Mouse (Mus musculus): Measurements from ENCODE around the gene Myo1h. TPM values are rescaled to one million over a fixed set of nuclear protein-coding genes. Genes with fewer than 3 reads are reported as not detected.

Myo1h gene
- polyA plus RNA-seq, 1 experiment from 2014 or later: 0.28 TPM

DNA sequence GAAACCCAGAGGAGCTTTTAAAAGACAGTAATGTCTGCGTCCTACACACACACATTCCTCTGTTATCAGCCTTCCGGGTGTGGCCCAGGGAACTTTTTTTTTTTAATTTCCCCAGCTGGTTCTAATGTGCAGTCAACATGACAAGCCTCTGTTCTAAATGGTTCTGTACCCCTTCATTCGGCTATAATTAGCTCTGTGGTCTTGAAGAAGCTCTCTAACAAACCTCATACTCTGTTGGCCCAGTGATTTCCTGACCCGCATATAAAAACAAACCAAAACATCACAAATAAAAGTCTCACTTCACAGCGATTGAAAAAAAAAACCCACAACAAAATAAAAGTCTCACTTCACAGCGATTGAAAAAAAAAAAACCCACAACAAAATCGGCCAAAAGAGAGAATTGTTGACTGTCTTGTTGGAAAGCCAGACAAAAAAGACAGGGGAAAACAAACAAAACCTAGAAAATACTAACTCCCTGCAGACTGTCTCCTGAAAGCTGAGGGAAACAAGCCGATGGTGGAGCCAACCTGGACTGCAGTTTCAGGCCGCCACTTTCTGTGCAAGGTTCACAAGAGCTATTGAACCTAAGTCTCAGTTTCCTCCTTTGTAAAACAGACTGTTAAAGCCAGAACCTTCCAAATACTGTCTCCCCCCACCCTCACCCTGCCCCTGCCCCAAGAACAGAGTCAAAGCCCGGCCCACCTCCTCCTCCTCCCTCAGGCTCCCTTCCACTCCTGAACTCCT is 89.4 kb downstream of the Myo1h start:
- H3K27ac ChIP-seq (ENCODE audit: low read depth): peak overlapping the region; percentile 96
- ATAC-seq (no peak), DNase-seq (no peak)
- H3K9ac ChIP-seq (replicated peaks): peak overlapping the region; percentile 92
- WGBS (ENCODE audit: insufficient replicate concordance): 29% methylated on average over 10 of the region's 10 CpGs
- peak overlapping the region; percentile 81 for H3K4me3 ChIP-seq (ENCODE audit: low read depth, low read length)
- peak overlapping the region; percentile 98 for H3K4me2 ChIP-seq (ENCODE audit: low read depth, low read length)
- H3K9me3 ChIP-seq (ENCODE audit: low read length): no peaks in the 10 kb centered on the region
- TF ChIP-seq EP300 (IDR thresholded peaks at IDR 0.05; ENCODE audit: low read depth) (peak; percentile 31; the same call in 1 of the 2 replicates), CTCF (IDR thresholded peaks at IDR 0.05; ENCODE audit: low read depth) (no peak)
- H3K36me3 ChIP-seq (replicated peaks; ENCODE audit: insufficient read depth, low read length): peaks cover 11% of the 10 kb centered on the region
- H3K4me1 ChIP-seq (ENCODE audit: insufficient read depth): peaks cover 59% of the 10 kb centered on the region
- no peaks in the 10 kb centered on the region for H3K27me3 ChIP-seq (ENCODE audit: insufficient read depth, low read length)

DNA sequence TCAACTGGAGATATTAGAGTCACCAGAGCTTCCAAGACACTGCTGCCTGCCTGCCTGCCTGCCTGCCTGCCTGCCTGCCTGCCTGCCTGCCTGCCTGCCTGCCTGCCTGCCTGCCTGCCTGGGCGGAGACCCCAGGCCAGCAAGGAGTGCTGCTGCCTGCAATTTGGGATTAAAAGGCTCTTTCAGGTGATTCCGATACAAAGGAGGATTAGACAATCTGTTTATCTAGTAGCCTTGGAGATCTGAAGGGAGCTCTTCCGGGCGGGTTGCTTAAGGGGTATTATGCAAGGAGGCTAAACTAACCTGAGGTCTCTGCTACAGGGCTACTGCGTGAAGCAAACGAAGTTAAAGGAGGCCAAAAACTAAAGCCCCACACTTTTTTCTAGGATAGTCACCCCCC is 90.0 kb downstream of the Myo1h start:
- peak overlapping the region; percentile 92 for H3K9ac ChIP-seq (replicated peaks)
- no peaks in the 10 kb centered on the region for H3K27me3 ChIP-seq (ENCODE audit: insufficient read depth, low read length)
- peaks cover 9% of the 10 kb centered on the region; the same call in 1 of the 2 replicates for H3K36me3 ChIP-seq (replicated peaks; ENCODE audit: insufficient read depth, low read length)
- peaks cover 53% of the 10 kb centered on the region for H3K4me1 ChIP-seq (ENCODE audit: insufficient read depth)
- TF ChIP-seq EP300 (IDR thresholded peaks at IDR 0.05; ENCODE audit: low read depth) (no peak), CTCF (IDR thresholded peaks at IDR 0.05; ENCODE audit: low read depth) (no peak)
- DNase-seq (no peak), ATAC-seq (no peak)
- H3K9me3 ChIP-seq (ENCODE audit: low read length): no peaks in the 10 kb centered on the region
- H3K4me2 ChIP-seq (ENCODE audit: low read depth, low read length): peak overlapping the region; percentile 98
- peak overlapping the region; percentile 96 for H3K27ac ChIP-seq (ENCODE audit: low read depth)
- peak overlapping the region; percentile 81 for H3K4me3 ChIP-seq (ENCODE audit: low read depth, low read length)
- WGBS (ENCODE audit: insufficient replicate concordance): 21% methylated on average over 6 of the region's 6 CpGs

DNA sequence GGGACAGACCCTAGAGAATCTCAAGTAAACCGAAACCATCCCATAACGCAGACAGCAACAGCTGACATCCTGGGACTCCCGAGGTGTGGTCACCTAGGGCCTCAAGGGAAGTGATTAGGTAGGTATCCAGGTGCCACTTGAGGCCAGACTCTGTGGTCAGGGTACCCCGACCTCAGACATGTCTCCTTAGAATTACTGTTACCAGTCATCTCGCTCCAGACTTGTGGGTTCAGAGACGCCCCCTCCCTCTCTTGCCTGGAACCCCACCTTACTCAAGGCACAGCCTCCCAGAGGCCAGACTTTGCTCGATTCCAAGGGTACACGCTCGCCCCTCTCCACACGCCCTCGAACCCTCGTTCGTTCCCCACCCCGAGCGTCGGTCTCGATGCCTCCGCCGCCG is 90.8 kb downstream of the Myo1h start:
- no peak for ATAC-seq
- 2% methylated on average over 20 of the region's 20 CpGs for WGBS (ENCODE audit: insufficient replicate concordance)

DNA sequence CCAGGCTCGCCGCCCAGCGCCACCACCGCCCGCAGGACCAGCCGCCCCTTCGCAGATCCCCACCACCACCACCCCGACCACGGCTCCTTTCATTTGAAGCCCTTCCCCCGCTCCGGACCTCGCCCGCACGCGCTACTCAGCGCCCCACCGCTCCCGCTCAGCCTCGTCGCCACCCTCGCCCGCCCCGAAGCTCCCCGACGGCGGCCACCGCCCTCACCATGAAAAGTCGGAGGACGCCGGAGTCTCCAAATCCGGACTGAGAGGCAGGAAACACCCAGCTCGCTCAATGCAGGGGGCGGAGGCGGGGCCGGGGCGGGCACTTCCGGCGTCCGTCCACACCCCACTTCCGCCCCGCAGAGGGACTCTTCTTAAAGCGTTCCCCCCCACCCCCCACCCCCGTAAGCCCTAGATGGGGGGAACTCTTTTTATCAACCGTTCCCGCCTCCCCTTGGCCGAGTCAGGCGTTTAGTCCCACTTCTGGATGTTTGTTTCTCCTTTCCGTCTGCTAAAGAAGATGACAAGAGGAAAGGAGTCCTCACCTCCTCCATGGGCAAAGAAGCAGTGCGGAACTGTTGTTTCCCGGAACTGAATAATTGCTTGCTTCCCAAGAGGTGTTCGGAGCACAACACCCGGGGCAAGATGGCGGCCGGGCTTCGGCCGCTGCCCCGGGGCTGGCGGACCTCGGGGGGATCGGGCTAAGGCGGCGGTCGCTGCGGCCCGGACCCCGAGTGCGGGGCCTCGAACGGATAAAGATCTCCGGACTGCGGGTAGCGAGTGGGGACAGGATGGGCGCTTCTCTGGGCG is 91.4 kb downstream of the Myo1h start, which contains the start of the genes Kctd10 and Ube3b:
Gene Kctd10 (minus strand): TSS at position 300 of the 804 bp plus-strand sequence.
Gene Ube3b (plus strand): TSS at position 399 of the 804 bp plus-strand sequence.
- H3K9me3 ChIP-seq (ENCODE audit: low read length): no peaks in the 10 kb centered on the region
- DNase-seq (peak; percentile 94), ATAC-seq (peak; percentile 97)
- peaks cover 38% of the 10 kb centered on the region for H3K4me1 ChIP-seq (ENCODE audit: insufficient read depth)
- peak within 1 kb of the TSS; percentile 92 for H3K9ac ChIP-seq (replicated peaks)
- peak within 1 kb of the TSS; percentile 98 for H3K4me2 ChIP-seq (ENCODE audit: low read depth, low read length)
- H3K36me3 ChIP-seq (replicated peaks; ENCODE audit: insufficient read depth, low read length): peaks cover 19% of the 10 kb centered on the region
- H3K27me3 ChIP-seq (ENCODE audit: insufficient read depth, low read length): no peaks in the 10 kb centered on the region
- H3K4me3 ChIP-seq (ENCODE audit: low read depth, low read length): peak within 1 kb of the TSS; percentile 81
- TF ChIP-seq CTCF (IDR thresholded peaks at IDR 0.05; ENCODE audit: low read depth) (no peak), EP300 (IDR thresholded peaks at IDR 0.05; ENCODE audit: low read depth) (peak; percentile 67)
- under 1% methylated on average over 71 of the region's 74 CpGs for WGBS (ENCODE audit: insufficient replicate concordance)
- H3K27ac ChIP-seq (ENCODE audit: low read depth): peak within 1 kb of the TSS; percentile 96

More for the DNA sequence above, 90.8 kb downstream of the Myo1h start:
- no peak for TF ChIP-seq CTCF (IDR thresholded peaks at IDR 0.05; ENCODE audit: low read depth)
- no peak for TF ChIP-seq EP300 (IDR thresholded peaks at IDR 0.05; ENCODE audit: low read depth)
- H3K9me3 ChIP-seq (ENCODE audit: low read length): no peaks in the 10 kb centered on the region
- H3K27me3 ChIP-seq (ENCODE audit: insufficient read depth, low read length): no peaks in the 10 kb centered on the region
- H3K4me3 ChIP-seq (ENCODE audit: low read depth, low read length): peak overlapping the region; percentile 81
- peak overlapping the region; percentile 92 for H3K9ac ChIP-seq (replicated peaks)
- peak overlapping the region; percentile 98 for H3K4me2 ChIP-seq (ENCODE audit: low read depth, low read length)
- H3K36me3 ChIP-seq (replicated peaks; ENCODE audit: insufficient read depth, low read length): peaks cover 12% of the 10 kb centered on the region; the same call in 1 of the 2 replicates
- H3K27ac ChIP-seq (ENCODE audit: low read depth): peak overlapping the region; percentile 96
- peaks cover 45% of the 10 kb centered on the region for H3K4me1 ChIP-seq (ENCODE audit: insufficient read depth)
- DNase-seq: no peak

DNA sequence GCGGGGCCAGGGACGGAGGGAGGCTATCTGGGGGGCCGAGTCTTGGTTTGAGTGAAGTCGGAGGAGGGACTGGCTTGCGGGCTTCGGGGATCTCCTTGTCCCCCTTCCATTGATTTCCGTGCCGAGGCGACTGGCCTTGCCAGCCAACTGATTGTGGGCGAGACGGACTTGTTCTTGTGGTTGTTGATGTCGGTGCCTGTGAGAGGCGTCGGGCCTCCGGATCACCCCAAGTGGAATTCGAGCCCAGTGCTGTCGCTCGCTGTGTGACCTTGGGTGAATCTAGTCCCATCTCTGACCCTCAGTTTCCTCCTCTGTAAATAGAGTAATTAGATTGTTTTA is 92.0 kb downstream of the Myo1h start:
- Histone ChIP-seq H3K36me3 (replicated peaks; ENCODE audit: insufficient read depth, low read length) (peaks cover 22% of the 10 kb centered on the region), H3K4me1 (ENCODE audit: insufficient read depth) (peaks cover 37% of the 10 kb centered on the region), H3K9ac (replicated peaks) (peak overlapping the region; percentile 92), H3K4me2 (ENCODE audit: low read depth, low read length) (peak overlapping the region; percentile 98), H3K27ac (ENCODE audit: low read depth) (peak overlapping the region; percentile 96), H3K9me3 (ENCODE audit: low read length) (no peaks in the 10 kb centered on the region), H3K4me3 (ENCODE audit: low read depth, low read length) (peak overlapping the region; percentile 81), H3K27me3 (ENCODE audit: insufficient read depth, low read length) (no peaks in the 10 kb centered on the region)
- DNase-seq: no peak
- WGBS (ENCODE audit: insufficient replicate concordance): under 1% methylated on average over 18 of the region's 18 CpGs
- TF ChIP-seq CTCF (IDR thresholded peaks at IDR 0.05; ENCODE audit: low read depth) (no peak), EP300 (IDR thresholded peaks at IDR 0.05; ENCODE audit: low read depth) (no peak)
- peak; percentile 23 for ATAC-seq
